In genomic region chr2:45184704-45185620, GRCm38 (mm10) we compare ENCODE assay signal across 8 mouse cellular contexts.
DNase-seq lines count a peak whose midpoint lies in the region; ATAC-seq and TF ChIP-seq lines count a peak whose summit lies in the region.

No protein-coding gene starts in this region.

- H3K9ac ChIP-seq in forebrain, embryonic 16.5 days (replicated peaks; ENCODE audit: low read depth, low read length) = no peak overlapping the region
- no peak overlapping the region for H3K9ac ChIP-seq in stomach, embryonic 15.5 days

- peak overlapping the region; percentile 36 for H3K4me3 ChIP-seq in layer of hippocampus, adult 2 months
- H3K4me3 ChIP-seq in forebrain, embryonic 16.5 days (replicated peaks; ENCODE audit: low read length) = no peak overlapping the region
- H3K4me3 ChIP-seq in stomach, embryonic 15.5 days (replicated peaks) = peak overlapping the region; percentile 0; the same call in 1 of the 2 replicates

- ATAC-seq in forebrain, embryonic 16.5 days = peak; percentile 41
- peak; percentile 60; the same call in 1 of the 2 replicates for ATAC-seq in stomach, embryonic 15.5 days (ENCODE audit: insufficient read depth, low FRiP score, low read depth)
- no peak; the same call in 1 of the 2 replicates for ATAC-seq in frontal cortex, adult (ENCODE audit: low TSS enrichment)

- no peak for DNase-seq in layer of hippocampus, adult 2 months (ENCODE audit: low spot score in 2 of 2)
- DNase-seq in layer of hippocampus, postnatal 25 days (ENCODE audit: extremely low spot score in 1 of 2, low spot score in 1 of 2) = no peak
- peak; percentile 23 for DNase-seq in kidney, adult 9 months
- peak; percentile 37 for DNase-seq in lung, postnatal 10 days
- DNase-seq in gastrocnemius, adult 18-20 months (ENCODE audit: low spot score) = no peak

- no peaks in the 10 kb centered on the region for H3K27me3 ChIP-seq in forebrain, embryonic 16.5 days (replicated peaks; ENCODE audit: control insufficient read depth, insufficient read depth, low read length)
- H3K27me3 ChIP-seq in stomach, embryonic 15.5 days (replicated peaks) = no peaks in the 10 kb centered on the region

- peak overlapping the region; percentile 81 for H3K27ac ChIP-seq in layer of hippocampus, adult 2 months
- no peak overlapping the region for H3K27ac ChIP-seq in forebrain, embryonic 16.5 days (ENCODE audit: low read length)
- H3K27ac ChIP-seq in stomach, embryonic 15.5 days = 0 out of 2 replicates have a peak overlapping the region, but pooled peaks have one; percentile 0

- WGBS in forebrain, embryonic 16.5 days = 8% methylated on average over 18 of the region's 18 CpGs
- WGBS in stomach, embryonic 15.5 days = 11% methylated on average over 18 of the region's 18 CpGs

- H3K4me1 ChIP-seq in forebrain, embryonic 16.5 days (replicated peaks; ENCODE audit: control insufficient read depth, insufficient read depth, low read length) = peaks cover 13% of the 10 kb centered on the region
- H3K4me1 ChIP-seq in stomach, embryonic 15.5 days = peaks cover 3% of the 10 kb centered on the region; the same call in 1 of the 2 replicates

- peak overlapping the region; percentile 38 for H3K4me2 ChIP-seq in forebrain, embryonic 16.5 days (ENCODE audit: low read length)
- H3K4me2 ChIP-seq in stomach, embryonic 15.5 days = peak overlapping the region; percentile 28

- no peaks in the 10 kb centered on the region for H3K36me3 ChIP-seq in forebrain, embryonic 16.5 days (ENCODE audit: control insufficient read depth, insufficient read depth)
- no peaks in the 10 kb centered on the region for H3K36me3 ChIP-seq in stomach, embryonic 15.5 days

- H3K9me3 ChIP-seq in forebrain, embryonic 16.5 days (ENCODE audit: control insufficient read depth, low read length) = no peaks in the 10 kb centered on the region
- H3K9me3 ChIP-seq in stomach, embryonic 15.5 days = no peaks in the 10 kb centered on the region

- peak; percentile 31 for TF ChIP-seq CTCF in layer of hippocampus, adult 2 months (conservative IDR thresholded peaks at IDR 0.05)

Comparison
In these comparisons a context has a peak if more than half of its experiments do, and no peak if none do; other contexts are left out.
1. DNase-seq: peak in kidney, adult 9 months (single experiment) and lung, postnatal 10 days (single experiment); none in layer of hippocampus, adult 2 months (0 of 2), layer of hippocampus, postnatal 25 days (0 of 2) and gastrocnemius, adult 18-20 months (single experiment).